Mouse (Mus musculus): ENCODE measurements around the gene Ankrd40.

The Ankrd40 gene

DNA sequence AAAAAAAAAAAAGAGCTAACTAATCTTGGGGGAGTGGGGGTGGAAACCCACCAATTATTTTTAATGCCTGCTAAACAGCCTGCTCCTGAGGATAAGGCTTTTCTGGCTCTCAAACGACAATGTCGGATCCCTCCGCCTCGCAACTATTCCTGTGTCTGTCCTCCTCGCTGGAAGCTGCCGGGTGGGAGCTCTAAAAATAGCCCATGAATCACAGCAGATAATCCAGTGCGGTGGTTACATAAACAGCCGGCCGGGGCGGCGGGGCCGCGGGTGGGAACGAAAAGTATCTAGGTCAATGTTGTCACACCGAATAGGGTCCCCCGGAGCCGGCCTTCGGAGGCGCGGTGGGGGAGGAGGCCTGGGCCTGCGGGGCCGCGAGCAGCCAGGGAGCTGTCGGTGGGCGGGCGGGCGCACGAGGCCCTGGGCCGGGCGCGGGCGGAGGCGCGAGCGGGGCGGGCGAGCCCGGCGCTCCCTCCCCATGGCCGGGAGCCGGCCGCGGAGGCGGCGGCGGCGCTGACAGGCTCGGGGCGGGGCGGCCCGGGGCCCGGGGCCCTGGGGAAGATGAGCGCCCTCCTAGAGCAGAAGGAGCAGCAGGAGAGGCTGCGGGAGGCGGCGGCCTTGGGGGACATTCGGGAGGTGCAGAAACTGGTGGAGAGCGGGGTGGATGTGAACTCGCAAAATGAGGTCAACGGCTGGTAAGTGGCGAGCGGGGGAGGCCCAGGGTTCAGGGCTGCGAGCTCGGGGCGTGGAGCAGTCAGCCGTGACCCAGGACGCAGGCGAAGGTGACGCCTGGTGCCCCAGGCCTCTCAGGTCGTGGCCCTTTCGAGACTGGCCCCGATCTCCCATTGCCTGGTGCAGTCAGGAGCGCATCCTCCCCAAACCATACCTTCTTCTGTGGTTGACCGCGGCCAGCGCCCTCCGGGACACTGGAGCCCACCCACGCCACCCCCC lies at the start of gene Ankrd40:
Gene Ankrd40, plus strand, starts transcription at position 309 of the 951 bp plus-strand sequence.
- peak; percentile 94 to 97 for DNase-seq

DNA sequence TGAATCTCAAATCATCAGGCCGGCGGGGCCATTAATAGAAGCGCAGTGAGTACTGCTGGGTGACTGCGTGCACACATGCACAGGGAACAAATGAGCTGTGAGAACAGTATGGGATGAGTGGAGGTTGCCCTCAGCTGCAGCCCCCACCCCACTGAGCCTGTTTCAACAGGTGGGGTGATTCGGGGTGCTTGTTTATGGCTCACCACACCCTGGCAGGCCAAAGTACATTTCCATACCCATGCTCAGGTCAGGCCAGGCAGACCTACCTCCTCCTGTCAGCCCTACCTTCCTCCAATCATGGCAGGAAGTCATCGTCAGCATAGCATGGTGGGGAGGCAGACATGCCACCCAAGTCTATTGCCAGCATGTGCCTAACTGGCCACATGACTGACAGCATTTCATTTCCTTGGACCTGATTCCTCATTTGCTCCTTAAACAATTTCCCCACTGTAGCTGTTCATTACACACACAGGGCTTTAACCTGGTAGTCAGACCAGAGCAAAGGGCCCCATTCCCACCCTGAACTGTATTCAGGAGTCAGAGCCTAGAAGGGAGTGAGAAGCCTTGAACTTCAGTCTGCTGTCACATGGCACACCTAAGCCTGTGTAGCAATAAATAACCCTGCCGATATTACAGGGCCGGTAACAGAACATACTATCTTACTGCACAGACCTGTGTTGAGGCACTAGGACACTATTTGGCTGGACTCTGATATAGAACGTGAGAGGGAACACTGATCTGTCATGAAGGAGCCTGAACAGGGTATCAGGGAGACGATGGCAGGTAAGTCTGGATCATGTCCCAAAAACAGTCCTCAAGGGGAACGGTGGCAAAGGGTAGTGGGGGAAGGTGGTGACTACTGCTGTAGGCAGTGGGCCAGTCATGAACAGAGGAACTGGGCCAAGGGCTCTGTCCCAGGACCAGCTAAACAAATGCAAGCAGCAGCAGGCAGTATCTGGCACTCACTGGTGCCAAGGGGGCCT lies 46.3 kb upstream of the Ankrd40 start, which contains the start of gene Gm21885:
Gene Gm21885, plus strand, starts transcription at position 675 of the 983 bp plus-strand sequence.
- peak in 1 of 2 experiments; percentile 53 for DNase-seq

DNA sequence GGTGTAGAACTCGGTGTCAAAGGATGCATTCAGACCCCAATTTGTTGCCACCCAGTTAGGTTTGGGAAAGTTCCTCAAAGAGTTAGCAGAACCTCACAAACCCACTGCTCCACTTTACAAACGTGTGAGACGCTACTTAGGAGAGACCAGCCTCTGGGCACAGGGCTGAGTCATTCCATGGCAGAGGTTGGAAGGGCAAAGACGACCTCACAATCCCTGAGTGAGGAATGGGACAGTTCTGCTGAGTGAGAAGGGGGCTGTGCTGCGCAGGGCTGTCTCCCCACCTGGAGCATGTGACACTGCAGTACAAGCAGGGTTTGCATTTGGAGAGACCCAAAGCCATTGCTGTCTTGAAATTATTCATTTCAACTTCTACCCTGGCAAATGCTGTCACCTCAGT lies 45.5 kb upstream of the Ankrd40 start:
- DNase-seq, result no peak

DNA sequence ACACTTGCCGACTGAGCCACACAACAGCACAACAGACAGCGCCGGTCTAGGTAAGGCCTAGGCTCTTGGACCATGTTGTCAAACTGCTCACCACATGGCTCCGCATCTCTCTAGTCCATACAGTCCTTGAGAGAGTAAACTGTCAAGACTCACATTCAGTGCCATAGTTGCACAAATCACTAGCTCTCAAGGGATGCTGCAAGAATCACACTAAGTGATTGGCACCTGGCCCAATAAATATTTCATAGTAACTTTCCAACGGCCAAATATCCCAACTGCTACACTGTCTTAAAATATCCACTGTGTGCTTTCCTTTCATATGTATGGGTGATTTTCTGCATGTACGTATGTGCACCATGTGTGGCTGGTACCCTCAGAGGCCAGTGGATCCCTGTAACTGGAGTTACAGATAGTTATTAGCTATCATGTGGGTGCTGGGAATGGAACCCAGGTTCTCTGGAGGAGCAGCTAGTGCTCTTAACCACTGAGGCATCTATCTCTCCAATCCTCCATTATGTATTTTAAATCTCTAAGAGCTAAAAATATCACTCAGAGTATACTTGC lies 44.2 kb upstream of the Ankrd40 start:
- DNase-seq, result no peak

DNA sequence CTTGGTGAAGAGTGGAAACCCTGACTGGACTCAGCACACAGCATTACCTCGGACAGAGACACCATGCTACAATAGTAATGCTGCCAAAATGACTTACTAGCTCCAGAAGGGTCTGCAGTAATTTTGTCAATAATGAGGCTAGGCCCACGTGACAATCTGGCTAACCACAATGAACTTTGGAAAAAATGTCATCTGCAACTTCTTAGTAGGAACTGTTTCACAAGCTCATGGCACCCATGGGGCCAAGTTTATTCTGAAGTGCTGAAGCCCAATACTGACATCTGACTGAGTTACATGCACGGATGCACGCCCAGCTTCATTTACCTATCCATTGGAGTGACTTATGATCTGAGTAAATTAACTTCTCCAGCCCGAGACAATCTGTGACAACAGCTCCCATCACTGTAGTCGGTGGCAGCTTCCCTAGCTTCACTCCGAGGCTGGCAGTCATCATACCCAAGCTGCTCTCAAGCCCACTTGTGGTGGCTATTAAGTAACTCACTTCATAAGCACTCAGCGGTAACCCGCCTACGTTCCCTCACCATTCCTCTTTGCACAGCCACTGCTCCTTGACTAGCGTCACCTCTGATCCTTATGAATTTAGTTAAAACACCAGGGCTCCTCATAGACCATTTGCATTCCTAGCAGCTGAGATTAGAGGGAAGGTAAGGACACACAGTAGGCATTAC lies 41.8 kb upstream of the Ankrd40 start:
- no peak for DNase-seq

DNA sequence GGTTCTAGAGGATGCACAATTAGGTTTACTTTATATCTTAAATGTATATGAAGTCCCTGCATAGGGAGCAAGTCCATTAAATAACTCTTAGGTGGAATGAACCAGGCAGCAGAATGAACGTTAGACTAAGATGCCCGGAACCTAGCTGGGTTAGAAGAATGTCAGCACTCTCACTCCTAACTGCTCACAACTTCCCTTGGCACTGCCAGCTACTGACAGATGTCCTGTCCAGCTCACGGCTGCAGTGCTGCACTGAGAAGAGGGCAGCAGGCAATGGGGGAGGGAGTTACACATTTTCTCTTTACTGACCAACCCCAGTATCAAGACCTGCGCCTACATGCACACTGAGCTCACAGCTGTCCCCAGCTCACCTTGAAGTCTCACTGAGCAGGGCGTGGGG lies 40.7 kb upstream of the Ankrd40 start:
- no peak for DNase-seq

DNA sequence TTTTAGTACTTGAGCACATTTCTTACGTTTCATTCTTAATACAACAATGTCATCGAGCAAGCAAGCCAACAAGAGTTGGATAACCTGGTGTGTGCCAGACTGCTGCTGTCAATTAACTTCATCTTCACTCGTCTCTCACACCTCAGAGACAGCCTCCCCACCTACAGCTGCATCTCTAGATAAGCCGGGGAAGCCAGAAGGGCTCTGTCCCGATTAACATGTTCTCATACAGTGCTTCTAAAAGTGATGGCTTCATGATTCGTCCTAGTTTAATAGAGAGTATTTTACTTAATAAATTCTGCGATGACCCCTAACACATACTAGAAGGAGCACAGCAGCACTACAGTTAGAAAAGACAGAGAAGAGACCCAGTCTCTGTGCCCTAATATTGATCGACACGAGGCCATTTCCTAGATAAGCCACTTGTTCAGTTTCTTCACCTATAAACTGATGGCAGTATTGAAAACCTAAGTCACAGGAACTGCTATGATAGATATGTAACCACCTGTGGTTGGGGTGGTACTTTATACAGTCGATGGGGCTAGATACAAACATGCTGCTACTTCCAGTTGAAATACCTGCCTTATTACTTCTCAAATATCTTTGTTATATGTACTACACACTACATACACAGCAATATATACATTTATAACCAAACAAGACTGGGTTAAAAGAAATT lies 37.6 kb upstream of the Ankrd40 start:
- DNase-seq, result no peak

DNA sequence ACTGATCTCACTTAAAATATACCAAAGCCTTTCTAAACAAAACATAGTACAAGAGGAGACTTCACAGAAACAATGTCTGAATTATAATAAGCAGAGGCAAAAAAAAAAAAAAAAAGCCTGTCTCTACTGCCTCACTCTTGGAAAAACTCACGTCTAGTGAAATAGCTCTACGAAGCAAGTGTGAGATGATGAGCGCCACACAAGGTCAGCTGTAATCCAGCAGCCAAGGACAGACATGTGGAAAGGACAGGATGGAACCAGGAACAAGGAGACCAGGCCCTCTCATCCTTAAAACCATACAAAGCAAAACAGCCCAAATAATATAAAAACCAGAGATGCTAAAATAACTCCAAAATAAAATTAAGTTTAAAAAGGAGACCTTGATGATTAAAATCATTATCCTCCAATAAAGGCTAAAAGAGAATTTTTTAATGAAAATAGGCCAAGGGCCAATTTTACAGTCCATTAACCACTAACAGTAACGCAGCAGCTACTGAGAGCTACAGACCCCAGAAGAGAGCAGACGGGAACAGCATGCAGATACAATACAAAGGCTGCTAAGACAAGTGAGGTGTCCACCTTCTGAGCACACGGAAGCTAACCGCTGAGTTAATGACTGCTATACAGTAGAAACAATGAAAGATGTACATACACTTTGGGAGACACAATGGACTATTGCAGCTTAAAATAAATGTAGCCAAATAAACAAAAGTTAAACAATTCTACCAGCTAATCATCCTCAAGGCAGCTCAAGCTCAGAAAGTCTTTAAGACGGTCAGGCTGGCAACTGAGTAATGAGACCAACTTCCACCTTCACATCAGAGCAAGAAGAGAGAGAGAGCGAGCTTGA lies 32.6 kb upstream of the Ankrd40 start:
- DNase-seq, result no peak

DNA sequence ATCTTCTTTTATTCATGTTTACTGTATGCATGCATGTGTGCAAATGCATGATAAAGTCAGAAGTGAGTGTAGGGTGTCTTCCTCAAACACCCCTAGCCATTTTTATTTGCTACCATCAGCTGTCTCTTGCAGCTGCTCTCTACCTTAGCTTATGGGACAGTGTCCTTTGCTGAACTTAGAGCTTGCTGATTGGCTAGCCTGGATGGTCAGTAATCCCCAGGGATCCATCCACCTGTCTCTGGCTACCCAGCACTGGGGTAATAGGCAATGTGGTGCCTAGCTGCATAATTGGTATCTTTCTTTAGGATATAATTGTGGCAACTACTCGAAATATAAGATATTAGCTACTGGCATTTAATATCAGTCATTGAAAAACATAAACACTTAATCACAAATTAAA lies 15.1 kb upstream of the Ankrd40 start:
- no peak for DNase-seq

DNA sequence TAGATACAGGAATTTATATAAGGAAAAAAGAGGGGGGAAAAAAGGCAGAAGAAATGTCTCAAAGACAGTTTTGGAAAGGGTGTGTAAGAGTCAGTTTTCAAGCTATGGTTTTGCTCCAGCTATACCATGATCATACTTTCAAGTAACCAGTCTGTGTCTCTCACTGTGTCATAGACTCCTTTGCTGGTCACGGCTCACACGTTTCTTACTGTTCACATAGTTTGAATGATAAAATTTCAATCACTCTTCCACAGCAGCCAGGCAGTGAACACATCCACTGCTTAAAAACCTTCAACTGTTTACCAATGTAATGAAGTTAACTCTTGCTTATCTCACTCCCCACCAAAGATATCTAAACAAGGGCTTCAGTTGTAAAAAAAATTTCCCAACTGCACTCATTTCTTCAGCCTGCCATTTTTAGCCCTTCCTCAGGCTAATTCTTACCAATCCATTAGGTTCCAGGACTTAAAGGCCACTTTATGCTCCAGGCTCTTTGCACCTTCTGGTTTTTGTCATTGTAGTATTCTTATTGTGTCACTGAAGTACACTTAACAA lies 13.6 kb upstream of the Ankrd40 start:
- no peak for DNase-seq

DNA sequence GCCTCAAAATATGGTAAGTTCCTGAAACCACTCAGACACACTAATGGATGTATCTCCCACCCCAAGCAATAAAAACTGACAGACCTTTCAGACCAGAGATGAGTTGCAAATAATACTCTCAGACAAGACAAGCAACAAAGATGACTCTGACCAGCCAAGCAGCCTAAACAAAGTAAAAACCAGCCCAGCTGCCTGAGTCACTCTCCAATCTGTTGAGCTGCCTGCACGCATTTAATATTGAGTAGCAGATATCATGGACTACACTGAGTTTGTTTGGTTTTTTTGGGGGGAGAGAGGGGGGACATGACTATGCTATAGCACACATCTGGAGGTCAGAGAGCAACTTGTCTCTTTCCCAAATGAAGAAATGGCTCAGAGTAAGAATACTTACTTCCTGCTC lies 12.5 kb upstream of the Ankrd40 start:
- DNase-seq, result no peak

DNA sequence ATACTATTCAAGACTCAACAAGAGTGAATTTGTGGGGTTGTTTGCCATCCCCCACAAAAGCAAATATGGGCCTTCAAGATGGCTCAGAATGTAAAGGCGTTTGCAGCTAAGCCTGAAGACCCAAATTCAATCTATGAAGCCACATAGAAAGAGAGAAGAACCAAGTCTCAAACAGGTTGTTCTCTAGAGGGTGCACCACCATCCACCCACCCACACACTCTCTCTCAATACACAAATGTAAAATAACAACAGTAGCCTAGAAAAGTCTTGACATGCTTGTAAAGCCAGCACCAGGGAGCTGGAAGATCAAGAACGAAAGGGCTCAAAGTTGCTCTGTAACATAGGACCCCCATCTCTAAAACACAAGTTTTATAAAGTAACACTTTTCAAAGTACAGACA lies 11.3 kb upstream of the Ankrd40 start:
- DNase-seq, result no peak

DNA sequence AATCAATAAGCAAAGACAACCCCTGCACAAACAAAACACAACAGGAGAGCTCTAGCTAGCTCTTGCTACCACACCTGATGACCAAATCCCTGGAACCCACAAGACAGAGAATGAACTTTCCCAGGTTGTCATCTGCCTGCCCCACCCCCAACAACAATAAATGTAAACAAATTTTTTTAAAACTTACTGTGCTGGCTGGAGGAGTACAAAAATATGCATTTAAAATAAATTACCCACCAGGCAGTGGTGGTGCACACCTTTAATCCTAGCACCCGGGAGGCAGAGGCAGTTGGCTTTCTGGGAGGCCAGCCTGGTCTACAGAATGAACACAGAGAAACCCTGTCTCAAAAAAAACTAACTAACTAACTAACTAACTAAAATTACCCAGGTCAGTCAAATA lies 10.8 kb upstream of the Ankrd40 start:
- DNase-seq, result no peak

DNA sequence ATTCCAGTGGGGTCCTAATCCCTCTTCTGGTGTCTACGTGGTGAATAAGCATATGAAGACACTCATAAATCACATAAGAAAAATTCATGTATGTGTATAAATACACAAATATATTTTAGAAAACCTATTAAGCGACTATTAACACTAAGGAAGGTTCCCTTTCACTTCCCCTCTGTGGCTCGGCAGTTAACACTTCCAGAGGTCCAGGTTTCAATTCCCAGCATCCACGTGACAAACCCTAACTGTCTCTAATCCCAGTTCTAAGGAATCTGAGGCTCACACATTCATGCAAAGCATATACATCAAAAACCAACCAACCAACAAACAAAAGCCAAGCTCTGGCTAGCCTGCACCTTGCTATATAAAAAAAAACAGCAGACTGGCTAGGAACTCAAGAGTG lies 10.3 kb upstream of the Ankrd40 start:
- DNase-seq, result no peak

DNA sequence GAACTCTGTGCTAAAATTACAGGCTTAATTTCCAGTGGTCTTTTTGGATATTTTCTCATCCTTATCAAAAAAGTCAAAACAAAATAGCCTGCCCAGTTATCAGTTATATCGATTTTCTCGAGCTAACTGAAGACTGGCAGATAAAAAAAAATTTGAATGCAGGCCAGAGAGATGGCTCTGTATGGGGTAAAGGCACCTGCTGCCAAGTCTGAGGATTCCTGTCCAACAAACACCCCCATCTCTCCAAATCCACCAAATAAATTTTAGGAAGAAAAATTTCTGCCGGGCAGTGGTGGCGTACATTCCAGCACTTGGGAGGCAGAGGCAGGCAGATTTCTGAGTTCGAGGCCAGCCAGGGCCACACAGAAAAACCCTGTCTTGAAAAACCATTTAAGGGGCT lies 9.7 kb upstream of the Ankrd40 start:
- DNase-seq, result no peak

DNA sequence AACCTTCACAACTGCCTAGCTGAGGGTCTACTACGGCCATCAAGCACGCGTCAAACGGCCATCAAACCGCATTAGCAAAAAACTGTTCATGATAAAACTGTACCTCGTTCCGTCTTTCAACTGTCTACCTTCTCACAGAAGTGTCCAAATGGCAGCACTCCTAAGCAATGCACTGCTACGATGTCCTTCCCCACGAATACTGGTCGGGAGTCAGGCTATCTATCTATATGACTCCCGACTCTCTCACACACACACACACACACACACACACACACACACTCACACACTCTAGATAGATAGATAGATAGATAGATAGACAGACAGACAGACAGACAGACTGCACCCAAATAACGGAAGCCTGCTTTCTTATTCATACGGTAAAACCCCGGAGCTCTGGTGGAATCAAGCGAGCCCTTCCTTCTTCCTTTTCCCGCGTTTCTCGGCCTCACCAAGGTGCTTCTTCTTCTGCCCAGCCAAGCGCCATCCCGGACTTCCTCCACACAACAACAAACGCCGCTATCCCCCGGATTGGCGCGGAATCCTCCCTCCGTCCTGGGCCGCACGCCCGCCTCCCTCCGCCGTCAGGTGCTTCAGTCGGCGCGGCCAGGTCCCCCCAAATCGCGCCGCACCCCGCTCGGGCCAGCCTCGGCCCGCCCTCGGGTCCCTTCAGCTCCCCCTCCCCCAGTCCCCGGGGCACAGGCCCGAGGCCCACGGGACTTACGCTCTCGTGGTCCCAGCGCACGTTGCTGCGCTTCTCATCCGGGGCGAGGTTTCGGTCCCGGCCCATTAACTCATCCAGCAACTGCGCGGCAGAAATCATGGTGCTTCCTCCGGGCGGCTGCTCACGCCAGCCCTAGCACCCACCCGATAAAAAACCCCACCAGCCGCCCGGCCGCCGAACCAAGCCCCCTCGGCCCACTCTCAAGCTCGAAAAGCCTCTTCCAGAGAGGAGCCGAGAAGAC lies 6.6 kb upstream of the Ankrd40 start:
- DNase-seq, result peak; percentile 62 to 81

DNA sequence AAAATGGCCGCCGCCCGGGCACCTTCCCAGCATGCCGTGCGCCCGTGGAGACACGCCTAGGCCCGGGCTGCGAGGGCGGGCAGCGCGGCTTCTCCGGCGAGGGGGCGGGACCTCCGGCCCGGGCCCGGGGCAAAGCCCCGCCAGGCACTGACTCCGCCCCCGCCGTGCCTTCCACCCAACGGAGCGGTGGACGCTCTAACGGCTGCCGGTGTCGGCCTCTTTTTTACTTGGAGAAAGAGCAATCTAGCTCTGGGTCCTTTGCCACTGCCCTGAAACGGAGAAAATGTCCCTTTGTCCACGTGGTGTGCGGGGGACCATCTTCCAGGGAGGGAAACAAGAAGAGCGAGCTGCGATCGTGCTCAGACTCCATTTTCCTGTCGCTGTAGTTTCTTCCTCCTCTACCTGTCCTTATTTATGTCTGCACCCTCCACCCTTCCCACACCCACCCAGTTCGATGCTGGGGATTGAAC lies 5.8 kb upstream of the Ankrd40 start, which contains the start of gene Luc7l3:
Gene Luc7l3, minus strand, starts transcription at position 58 of the 470 bp plus-strand sequence.
- DNase-seq, result peak; percentile 95 to 97

DNA sequence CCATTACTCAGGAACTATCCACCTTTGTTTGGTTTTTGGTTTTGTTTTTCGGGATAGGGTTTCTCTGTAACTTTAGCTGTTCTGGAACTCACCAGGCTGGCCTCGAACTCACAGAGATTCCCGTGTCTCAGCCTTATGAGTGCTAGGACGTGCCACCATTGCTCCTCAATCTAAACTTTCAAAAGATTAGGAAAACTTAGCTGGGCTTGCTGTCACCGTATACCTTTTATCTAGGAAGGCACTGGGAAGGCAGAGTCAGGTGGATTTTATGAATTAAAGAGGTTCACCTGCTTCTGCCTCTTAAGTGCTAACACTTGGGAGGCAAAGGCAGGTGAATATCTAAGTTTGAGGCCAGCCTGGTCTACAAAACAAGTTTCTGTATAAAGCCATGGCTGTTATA lies 5.2 kb upstream of the Ankrd40 start:
- no peak for DNase-seq

All from kidney, postnatal 25 days (tissue).